Mouse (Mus musculus) cerebellum, adult 9-10 months (tissue): Measurements from ENCODE around the gene Fam213b.

Source experiments
- DNase-seq: peaks from one replicate; pipeline ENCODE4 v3.0.0; 2022

Gene Fam213b

GRCm38 (mm10) chr4:154922291-154922690 lies 23.4 kb upstream of the Fam213b start:
- DNase-seq = peak; percentile 59

GRCm38 (mm10) chr4:154916662-154917061 lies 17.7 kb upstream of the Fam213b start:
- DNase-seq = no peak

- no peak for DNase-seq
Measured at GRCm38 (mm10) chr4:154915286-154915685, 16.4 kb upstream of the Fam213b start.

GRCm38 (mm10) chr4:154914707-154915106 lies 15.8 kb upstream of the Fam213b start:
- no peak for DNase-seq

GRCm38 (mm10) chr4:154914252-154914651 lies 15.3 kb upstream of the Fam213b start:
- DNase-seq = no peak

GRCm38 (mm10) chr4:154913845-154914244 lies 14.9 kb upstream of the Fam213b start:
- DNase-seq = no peak

- DNase-seq = no peak
Measured at GRCm38 (mm10) chr4:154911644-154912043, 12.7 kb upstream of the Fam213b start.

GRCm38 (mm10) chr4:154910606-154911522 lies 11.9 kb upstream of the Fam213b start:
- DNase-seq = no peak

GRCm38 (mm10) chr4:154908490-154908889 lies 9.6 kb upstream of the Fam213b start:
- DNase-seq = no peak

GRCm38 (mm10) chr4:154907833-154908232 lies 8.9 kb upstream of the Fam213b start:
- peak; percentile 83 for DNase-seq

GRCm38 (mm10) chr4:154904185-154905071 lies 5.5 kb upstream of the Fam213b start:
- DNase-seq = peak; percentile 95

GRCm38 (mm10) chr4:154902371-154902770 lies 3.4 kb upstream of the Fam213b start:
- DNase-seq = no peak

- peak; percentile 55 for DNase-seq
Measured at GRCm38 (mm10) chr4:154897676-154898465, 1.1 kb downstream of the Fam213b start.

GRCm38 (mm10) chr4:154895549-154895948 lies 3.4 kb downstream of the Fam213b start:
- peak; percentile 39 for DNase-seq

- DNase-seq = no peak
Measured at GRCm38 (mm10) chr4:154890887-154891286, 8.0 kb downstream of the Fam213b start.

- DNase-seq = no peak
Measured at GRCm38 (mm10) chr4:154887593-154888250, 11.2 kb downstream of the Fam213b start.

GRCm38 (mm10) chr4:154886876-154887592 lies 11.9 kb downstream of the Fam213b start:
- DNase-seq = peak; percentile 78

GRCm38 (mm10) chr4:154885416-154885815 lies 13.5 kb downstream of the Fam213b start:
- DNase-seq = no peak

- DNase-seq = no peak
Measured at GRCm38 (mm10) chr4:154882014-154882659, 16.8 kb downstream of the Fam213b start.

- no peak for DNase-seq
Measured at GRCm38 (mm10) chr4:154880730-154881129, 18.2 kb downstream of the Fam213b start.
